Mouse (Mus musculus): ENCODE measurements at regions not wholly inside any gene's neighbourhood (a gene's known extent, or its start where the extent isn't known, plus 50 kb on each side); places are given as distances from the start of the nearest gene placed in this dataset.

DNA sequence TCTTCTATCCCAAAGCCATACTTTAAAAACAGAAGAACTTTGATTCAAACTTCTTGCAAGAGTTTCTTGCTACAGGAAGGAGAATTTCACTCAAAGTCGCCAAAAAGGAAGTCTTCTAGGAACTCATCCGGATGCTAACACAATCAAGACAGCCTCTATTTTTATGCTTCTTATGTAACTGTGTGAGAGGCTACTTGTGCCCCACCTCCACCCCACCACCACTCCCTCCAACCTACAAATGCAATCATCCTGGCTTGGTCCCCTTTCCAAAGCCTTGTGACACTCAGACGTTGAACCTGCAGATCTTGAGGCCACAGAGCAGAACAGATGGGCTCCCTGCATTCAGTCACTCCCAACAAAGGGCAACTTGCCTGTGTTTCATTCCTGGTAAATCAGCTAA, 77.1 kb upstream of the Gm47985 start:
- 85% methylated on average over 3 of the region's 3 CpGs for WGBS
- TF ChIP-seq CTCF (IDR thresholded peaks at IDR 0.05; ENCODE audit: insufficient read depth, low read depth, low read length) = no peak
- TF ChIP-seq POLR2A (IDR thresholded peaks at IDR 0.05; ENCODE audit: insufficient read depth, low read depth, low read length) = no peak
- Histone ChIP-seq H3K4me1 (ENCODE audit: control insufficient read depth, insufficient read depth, low read length) (0 out of 2 replicates have a peak, but pooled peaks cover 3% of the 10 kb centered on the region), H3K4me3 (ENCODE audit: insufficient read depth, low read depth, low read length) (no peak overlapping the region), H3K27ac (ENCODE audit: insufficient read depth, low read depth, low read length) (no peak overlapping the region)

DNA sequence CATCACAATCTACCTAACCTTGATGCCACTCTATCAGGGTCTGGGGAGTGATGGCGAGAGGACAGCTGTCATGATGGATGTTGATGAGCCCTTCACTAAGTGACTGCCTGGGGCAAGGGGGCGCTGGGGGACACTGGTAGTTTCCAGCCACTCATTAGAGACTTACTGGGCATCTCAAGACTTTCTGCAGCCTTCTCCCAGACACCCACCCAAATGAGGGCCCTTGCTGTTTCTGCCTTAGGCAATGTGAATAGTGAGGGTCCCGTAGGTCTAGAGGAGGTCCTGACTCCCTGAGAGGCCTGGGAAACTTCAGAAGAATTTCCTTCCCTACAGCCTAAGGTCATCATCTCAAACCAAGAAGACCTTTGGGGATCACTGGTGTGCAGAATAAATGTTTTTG, 74.9 kb upstream of the Gm47985 start:
- TF ChIP-seq POLR2A (IDR thresholded peaks at IDR 0.05; ENCODE audit: insufficient read depth, low read depth, low read length) (no peak), CTCF (IDR thresholded peaks at IDR 0.05; ENCODE audit: insufficient read depth, low read depth, low read length) (no peak)
- H3K27ac ChIP-seq (ENCODE audit: insufficient read depth, low read depth, low read length) = no peak overlapping the region
- no peak overlapping the region for H3K4me3 ChIP-seq (ENCODE audit: insufficient read depth, low read depth, low read length)
- peaks cover 5% of the 10 kb centered on the region; the same call in 1 of the 2 replicates for H3K4me1 ChIP-seq (ENCODE audit: control insufficient read depth, insufficient read depth, low read length)
- WGBS = 79% methylated on average over 3 of the region's 3 CpGs

GRCm38 (mm10) chr1:151109333-151109732, 73.0 kb upstream of the Gm47985 start:
- no peak for TF ChIP-seq CTCF (IDR thresholded peaks at IDR 0.05; ENCODE audit: insufficient read depth, low read depth, low read length)
- TF ChIP-seq POLR2A (IDR thresholded peaks at IDR 0.05; ENCODE audit: insufficient read depth, low read depth, low read length) = no peak
- Histone ChIP-seq H3K4me3 (ENCODE audit: insufficient read depth, low read depth, low read length) (no peak overlapping the region), H3K4me1 (ENCODE audit: control insufficient read depth, insufficient read depth, low read length) (peaks cover 2% of the 10 kb centered on the region; the same call in 1 of the 2 replicates), H3K27ac (ENCODE audit: insufficient read depth, low read depth, low read length) (no peak overlapping the region)
- WGBS = 96% methylated on average over 2 of the region's 2 CpGs

DNA sequence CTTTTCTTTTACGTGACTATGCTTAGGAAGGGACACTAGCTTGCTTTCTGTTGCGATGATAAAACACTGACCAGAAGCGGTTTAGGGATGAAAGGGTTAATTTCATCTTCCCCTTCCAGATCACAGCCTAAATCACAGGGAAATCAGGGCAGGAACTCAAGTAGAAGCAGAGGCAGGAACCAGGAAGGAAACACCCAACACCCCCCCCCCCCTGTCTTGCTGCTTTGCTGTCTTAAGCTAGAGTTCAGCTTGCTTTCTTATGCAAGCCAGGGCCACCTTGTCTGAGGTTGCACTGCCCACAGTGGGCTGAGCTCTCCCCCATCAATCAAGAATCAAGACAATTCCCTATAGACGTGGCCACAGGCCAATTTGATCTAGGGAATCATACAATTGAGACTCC, 71.9 kb upstream of the Gm47985 start:
- 89% methylated on average over 4 of the region's 4 CpGs for WGBS
- no peak overlapping the region for H3K27ac ChIP-seq (ENCODE audit: insufficient read depth, low read depth, low read length)
- H3K4me1 ChIP-seq (ENCODE audit: control insufficient read depth, insufficient read depth, low read length) = peaks cover 2% of the 10 kb centered on the region; the same call in 1 of the 2 replicates
- no peak overlapping the region for H3K4me3 ChIP-seq (ENCODE audit: insufficient read depth, low read depth, low read length)
- TF ChIP-seq POLR2A (IDR thresholded peaks at IDR 0.05; ENCODE audit: insufficient read depth, low read depth, low read length) (no peak), CTCF (IDR thresholded peaks at IDR 0.05; ENCODE audit: insufficient read depth, low read depth, low read length) (no peak)

DNA sequence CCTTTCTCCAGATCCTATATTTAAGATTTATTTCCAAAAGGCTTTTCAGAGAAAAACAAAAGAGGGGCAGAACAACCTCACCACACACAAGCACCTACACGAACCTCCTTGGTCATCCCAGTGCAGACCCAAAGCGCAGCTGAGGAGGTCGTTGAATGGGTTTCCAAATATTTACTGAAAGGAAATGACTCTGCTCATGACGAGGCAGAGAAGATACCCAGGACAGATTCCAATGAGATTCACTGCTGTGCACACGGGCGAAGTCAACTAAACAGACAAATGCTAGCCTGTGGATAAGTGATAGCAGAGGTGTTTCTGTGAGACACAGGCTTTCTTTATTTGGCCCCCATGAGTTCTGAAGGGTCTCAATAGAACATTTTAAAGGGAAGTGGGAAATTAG, 70.7 kb upstream of the Gm47985 start:
- 50% methylated on average over 6 of the region's 6 CpGs for WGBS
- no peak overlapping the region for H3K4me3 ChIP-seq (ENCODE audit: insufficient read depth, low read depth, low read length)
- H3K27ac ChIP-seq (ENCODE audit: insufficient read depth, low read depth, low read length) = no peak overlapping the region
- peaks cover 2% of the 10 kb centered on the region; the same call in 1 of the 2 replicates for H3K4me1 ChIP-seq (ENCODE audit: control insufficient read depth, insufficient read depth, low read length)
- TF ChIP-seq CTCF (IDR thresholded peaks at IDR 0.05; ENCODE audit: insufficient read depth, low read depth, low read length) (no peak), POLR2A (IDR thresholded peaks at IDR 0.05; ENCODE audit: insufficient read depth, low read depth, low read length) (no peak)

GRCm38 (mm10) chr1:151112390-151112789, 69.9 kb upstream of the Gm47985 start:
- H3K4me3 ChIP-seq (ENCODE audit: insufficient read depth, low read depth, low read length) = no peak overlapping the region
- 27% methylated on average over 2 of the region's 2 CpGs for WGBS
- peaks cover 2% of the 10 kb centered on the region; the same call in 1 of the 2 replicates for H3K4me1 ChIP-seq (ENCODE audit: control insufficient read depth, insufficient read depth, low read length)
- H3K27ac ChIP-seq (ENCODE audit: insufficient read depth, low read depth, low read length) = no peak overlapping the region
- TF ChIP-seq CTCF (IDR thresholded peaks at IDR 0.05; ENCODE audit: insufficient read depth, low read depth, low read length) = no peak
- TF ChIP-seq POLR2A (IDR thresholded peaks at IDR 0.05; ENCODE audit: insufficient read depth, low read depth, low read length) = no peak

- TF ChIP-seq CTCF (IDR thresholded peaks at IDR 0.05; ENCODE audit: insufficient read depth, low read depth, low read length) (no peak), POLR2A (IDR thresholded peaks at IDR 0.05; ENCODE audit: insufficient read depth, low read depth, low read length) (no peak)
- H3K4me1 ChIP-seq (ENCODE audit: control insufficient read depth, insufficient read depth, low read length) = peaks cover 2% of the 10 kb centered on the region; the same call in 1 of the 2 replicates
- 81% methylated on average over 2 of the region's 2 CpGs for WGBS
Measured at GRCm38 (mm10) chr1:151113199-151113598, 69.1 kb upstream of the Gm47985 start.

DNA sequence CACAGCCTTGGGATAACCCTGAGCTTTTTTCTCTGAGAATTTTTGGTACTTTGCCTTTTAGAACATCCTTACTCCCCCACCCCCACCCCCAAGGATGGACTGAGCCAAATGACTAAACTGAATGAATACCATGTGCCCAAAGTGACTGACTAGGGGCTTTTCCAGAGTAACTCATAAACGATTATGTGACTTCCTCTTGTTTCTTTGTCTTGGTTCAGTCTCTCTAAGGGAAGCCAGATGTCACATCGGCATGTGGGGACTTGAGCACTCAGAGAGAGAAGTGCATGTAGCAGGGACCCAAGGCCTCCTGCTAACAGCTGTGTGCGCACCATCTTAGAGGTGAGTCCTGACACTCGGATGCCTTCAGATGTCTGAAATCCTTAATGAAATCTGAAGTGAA, 63.8 kb upstream of the Gm47985 start:
- Histone ChIP-seq H3K4me3 (ENCODE audit: insufficient read depth, low read depth, low read length) (no peak overlapping the region), H3K27ac (ENCODE audit: insufficient read depth, low read depth, low read length) (no peak overlapping the region), H3K4me1 (ENCODE audit: control insufficient read depth, insufficient read depth, low read length) (no peaks in the 10 kb centered on the region)
- whole genome bisulfite sequencing = 52% methylated on average over 4 of the region's 4 CpGs
- TF ChIP-seq CTCF (IDR thresholded peaks at IDR 0.05; ENCODE audit: insufficient read depth, low read depth, low read length) (no peak), POLR2A (IDR thresholded peaks at IDR 0.05; ENCODE audit: insufficient read depth, low read depth, low read length) (no peak)

More at GRCm38 (mm10) chr1:151113199-151113598, 69.1 kb upstream of the Gm47985 start:
- H3K4me3 ChIP-seq (ENCODE audit: insufficient read depth, low read depth, low read length) = no peak overlapping the region
- H3K27ac ChIP-seq (ENCODE audit: insufficient read depth, low read depth, low read length) = no peak overlapping the region

DNA sequence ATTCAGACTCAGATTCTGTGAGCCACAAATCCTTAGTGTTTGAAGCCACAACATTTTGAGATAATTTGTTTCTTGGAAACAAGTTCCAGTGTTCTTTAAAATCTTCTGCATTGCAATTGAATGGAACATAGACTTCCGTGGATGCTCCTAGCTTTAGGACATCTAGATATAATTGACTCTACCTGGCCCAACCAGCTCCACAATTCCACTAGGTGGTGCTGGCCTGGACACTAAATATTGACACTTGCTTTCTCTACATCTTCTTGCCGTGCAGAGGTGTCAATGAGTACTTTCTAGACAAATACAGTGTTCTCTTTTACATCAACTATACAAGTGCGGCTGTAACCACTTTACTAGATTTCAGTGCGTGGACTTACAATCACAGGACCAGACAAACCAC, 63.4 kb upstream of the Gm47985 start:
- TF ChIP-seq CTCF (IDR thresholded peaks at IDR 0.05; ENCODE audit: insufficient read depth, low read depth, low read length) (no peak), POLR2A (IDR thresholded peaks at IDR 0.05; ENCODE audit: insufficient read depth, low read depth, low read length) (no peak)
- Histone ChIP-seq H3K4me3 (ENCODE audit: insufficient read depth, low read depth, low read length) (no peak overlapping the region), H3K4me1 (ENCODE audit: control insufficient read depth, insufficient read depth, low read length) (no peaks in the 10 kb centered on the region), H3K27ac (ENCODE audit: insufficient read depth, low read depth, low read length) (no peak overlapping the region)
- 91% methylated on average over 4 of the region's 4 CpGs for WGBS

DNA sequence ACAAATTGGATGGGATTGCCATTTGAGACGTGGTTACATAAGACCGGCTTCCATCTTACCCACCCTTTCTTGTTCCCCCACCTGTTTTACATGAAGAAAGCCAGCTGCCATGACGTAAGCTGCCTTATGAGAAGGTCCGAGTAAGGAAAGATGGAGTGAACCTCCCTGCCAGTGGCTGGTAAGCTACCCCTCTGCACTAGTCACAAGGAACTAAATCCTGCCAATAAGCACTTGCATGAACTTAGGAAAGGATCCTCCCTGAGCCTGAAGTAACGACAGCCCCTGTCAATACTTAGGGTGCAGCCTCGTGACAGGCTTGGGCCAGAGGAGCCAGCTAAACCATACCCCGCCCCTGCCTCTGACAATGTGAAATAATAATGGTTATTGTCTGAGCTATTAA, 62.8 kb upstream of the Gm47985 start:
- TF ChIP-seq POLR2A (IDR thresholded peaks at IDR 0.05; ENCODE audit: insufficient read depth, low read depth, low read length) (no peak), CTCF (IDR thresholded peaks at IDR 0.05; ENCODE audit: insufficient read depth, low read depth, low read length) (no peak)
- H3K27ac ChIP-seq (ENCODE audit: insufficient read depth, low read depth, low read length) = no peak overlapping the region
- WGBS = 93% methylated on average over 7 of the region's 7 CpGs

More for the DNA sequence above, 62.8 kb upstream of the Gm47985 start:
- H3K4me1 ChIP-seq (ENCODE audit: control insufficient read depth, insufficient read depth, low read length) = no peaks in the 10 kb centered on the region
- H3K4me3 ChIP-seq (ENCODE audit: insufficient read depth, low read depth, low read length) = no peak overlapping the region
